In genomic region chr13:38610336-38610735, GRCm38 (mm10) we compare ENCODE assay signal across 15 mouse cellular contexts. TPM values are rescaled to one million over a fixed set of nuclear protein-coding genes. Genes with fewer than 3 reads are reported as not detected.
A peak's percentile ranks its signal among the peaks of the same experiment; 100 is the strongest.
DNase-seq lines count a peak whose midpoint lies in the region; ATAC-seq and TF ChIP-seq lines count a peak whose summit lies in the region.
"Had no signal": no experiment of that assay in that cellular context is flagged by ENCODE, and none has a peak within 500 bp of the region (broad histone marks: within the 10 kb centered on the region; RNA-seq: fewer than 3 reads in every experiment).

No protein-coding gene starts in this region.

- no peak overlapping the region for H3K4me2 ChIP-seq in forebrain, postnatal 0 days (ENCODE audit: low read depth)
- no peak overlapping the region for H3K4me2 ChIP-seq in midbrain, embryonic 15.5 days
- H3K4me2 ChIP-seq: embryonic facial prominence, embryonic 13.5 days; limb, embryonic 15.5 days; stomach, embryonic 15.5 days had no signal

- H3K36me3 ChIP-seq in forebrain, postnatal 0 days (ENCODE audit: insufficient read depth): peaks cover 11% of the 10 kb centered on the region; the same call in 1 of the 2 replicates
- H3K36me3 ChIP-seq in midbrain, embryonic 15.5 days (replicated peaks): no peaks in the 10 kb centered on the region; the same call in 1 of the 2 replicates

- 86% methylated on average over 6 of the region's 6 CpGs for WGBS in forebrain, postnatal 0 days
- WGBS in midbrain, embryonic 15.5 days: 88% methylated on average over 6 of the region's 6 CpGs

- no peaks in the 10 kb centered on the region for H3K4me1 ChIP-seq in forebrain, postnatal 0 days (ENCODE audit: insufficient read depth)
- H3K4me1 ChIP-seq in midbrain, embryonic 15.5 days: no peaks in the 10 kb centered on the region
- H3K4me1 ChIP-seq: limb, embryonic 15.5 days had no signal

- H3K27ac ChIP-seq in forebrain, postnatal 0 days (ENCODE audit: low read depth, low read length): no peak overlapping the region
- H3K27ac ChIP-seq in midbrain, embryonic 15.5 days: no peak overlapping the region
- H3K27ac ChIP-seq: embryonic facial prominence, embryonic 13.5 days; layer of hippocampus, adult 2 months; limb, embryonic 15.5 days; stomach, embryonic 15.5 days had no signal

- DNase-seq in heart, postnatal 10 days: peak; percentile 21 to 24
- DNase-seq in heart, postnatal 36 days: no peak
- DNase-seq in adrenal gland, adult 18-20 months (ENCODE audit: low spot score in 2 of 2): peak; percentile 40 to 46
- peak; percentile 71 for DNase-seq in kidney, postnatal 10 days
- DNase-seq in lung, postnatal 25 days (ENCODE audit: low spot score): peak; percentile 76
- no peak for DNase-seq in forebrain, postnatal 0 days
- no peak for DNase-seq in thymus, postnatal 10 days (ENCODE audit: low spot score in 2 of 2)
- DNase-seq: cerebellum, adult 18-20 months; midbrain, embryonic 14.5 days; thymus, postnatal 4 days had no signal

- no peaks in the 10 kb centered on the region for H3K27me3 ChIP-seq in forebrain, postnatal 0 days (ENCODE audit: insufficient read depth, low read length)
- no peaks in the 10 kb centered on the region for H3K27me3 ChIP-seq in midbrain, embryonic 15.5 days (replicated peaks)
- H3K27me3 ChIP-seq: embryonic facial prominence, embryonic 13.5 days; limb, embryonic 15.5 days; stomach, embryonic 15.5 days had no signal

- H3K9ac ChIP-seq in forebrain, postnatal 0 days: no peak overlapping the region
- H3K9ac ChIP-seq in midbrain, embryonic 15.5 days: no peak overlapping the region
- H3K9ac ChIP-seq: embryonic facial prominence, embryonic 13.5 days; limb, embryonic 15.5 days; stomach, embryonic 15.5 days had no signal

- intact Hi-C loops in heart, postnatal 10 days (cut with DNase I): no loop called here
- intact Hi-C loops in heart, postnatal 36 days (cut with DNase I): no loop called here

- no peak for TF ChIP-seq CTCF in forebrain, postnatal 0 days (IDR thresholded peaks at IDR 0.05; ENCODE audit: low read depth)

- ATAC-seq in forebrain, postnatal 0 days: no peak
- ATAC-seq in midbrain, embryonic 15.5 days (replicated peaks): no peak

- H3K9me3 ChIP-seq in forebrain, postnatal 0 days (ENCODE audit: low read length): no peaks in the 10 kb centered on the region
- H3K9me3 ChIP-seq in midbrain, embryonic 15.5 days: no peaks in the 10 kb centered on the region
- H3K9me3 ChIP-seq: embryonic facial prominence, embryonic 13.5 days; limb, embryonic 15.5 days; stomach, embryonic 15.5 days had no signal

- no peak overlapping the region for H3K4me3 ChIP-seq in forebrain, postnatal 0 days (ENCODE audit: low read depth, low read length)
- no peak overlapping the region for H3K4me3 ChIP-seq in midbrain, embryonic 15.5 days
- H3K4me3 ChIP-seq: embryonic facial prominence, embryonic 13.5 days; layer of hippocampus, adult 2 months; limb, embryonic 15.5 days; stomach, embryonic 15.5 days had no signal

RNA-seq across cellular contexts. Expression of gene Bloc1s5, which starts 24.6 kb away (rescaled TPM):
- 10 to 100 TPM; 10.4 to 13.0 TPM for total RNA-seq in heart, postnatal 10 days (2021)
- 1 to 10 TPM; 7.6 to 8.9 TPM for total RNA-seq in heart, postnatal 36 days (2021)
- total RNA-seq in adrenal gland, adult 18-20 months (2021): 10 to 100 TPM; 21.7 to 23.8 TPM
- 9.8 and 10.3 TPM in 2 replicates for total RNA-seq in forebrain, postnatal 0 days (2014; rRNA removed)
- 20.2 and 22.9 TPM in 2 replicates for polyA plus RNA-seq in forebrain, postnatal 0 days (2015; fragmentation: Nextera tagmentation; extraction: Ambion mirVana)
- polyA plus RNA-seq in midbrain, embryonic 15.5 days (2015; fragmentation: Nextera tagmentation; extraction: Ambion mirVana): 21.0 and 24.4 TPM in 2 replicates

RNA-seq across cellular contexts. Expression of gene Eef1e1, which starts 48.5 kb away (rescaled TPM):
- total RNA-seq in heart, postnatal 10 days (2021): 10 to 100 TPM; 12.9 to 15.9 TPM
- 10 to 100 TPM in 1 of 2 experiments, 1 to 10 TPM in 1; 9.3 to 10.5 TPM for total RNA-seq in heart, postnatal 36 days (2021)
- 10 to 100 TPM; 28.9 to 44.0 TPM for total RNA-seq in adrenal gland, adult 18-20 months (2021)
- total RNA-seq in forebrain, postnatal 0 days (2014; rRNA removed): 45.2 and 46.3 TPM in 2 replicates
- 106 and 116 TPM in 2 replicates for polyA plus RNA-seq in forebrain, postnatal 0 days (2015; fragmentation: Nextera tagmentation; extraction: Ambion mirVana)
- 106 and 107 TPM in 2 replicates for polyA plus RNA-seq in midbrain, embryonic 15.5 days (2015; fragmentation: Nextera tagmentation; extraction: Ambion mirVana)

Comparison
In these comparisons a context has a peak if more than half of its experiments do, and no peak if none do; other contexts are left out.
1. DNase-seq: peak in heart, postnatal 10 days (2 of 2), adrenal gland, adult 18-20 months (2 of 2), kidney, postnatal 10 days (single experiment) and lung, postnatal 25 days (single experiment); none in heart, postnatal 36 days (0 of 2), forebrain, postnatal 0 days (single experiment) and thymus, postnatal 10 days (0 of 2).